Mouse (Mus musculus) spleen, adult 10 weeks (tissue): ENCODE data around the gene Liph. TPM values are rescaled to one million over a fixed set of nuclear protein-coding genes. Genes with fewer than 3 reads are reported as not detected.

ENCODE experiments used
- polyA plus RNA-seq: library from polyadenylated mRNA; stranded (reverse); fragments of 350-450 nt; fragmentation: Illumina TruSeq; extraction: RNeasy Lipid Tissue Mini Kit (QIAGEN cat#74804); gene quantifications from one replicate; pipeline ENCODE4 v1.2.3, GENCODE M21; 2015; ENCODE audit warnings: low replicate concordance; ENCODE audit not compliant: insufficient read depth

Liph gene
- 0.21 TPM for polyA plus RNA-seq

DNA sequence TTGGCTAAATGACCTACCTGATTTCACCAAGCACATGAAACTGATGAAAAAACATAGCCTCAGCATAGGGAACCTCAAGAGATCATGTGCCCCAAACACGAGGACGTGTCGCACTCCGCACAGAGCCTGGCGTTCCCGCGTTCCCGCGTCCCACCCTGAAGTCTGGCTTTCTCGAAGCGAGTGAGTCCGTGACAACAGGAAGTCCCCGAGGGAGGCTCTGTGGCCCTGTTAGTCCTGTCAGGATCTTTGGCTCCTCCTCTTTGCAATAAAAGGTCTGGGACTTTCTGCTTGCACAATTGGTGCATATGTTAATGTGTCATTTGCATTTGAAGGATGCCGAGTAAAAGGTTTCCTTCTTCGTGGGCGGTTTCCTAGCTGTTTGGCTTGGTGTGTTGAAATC is at the start of gene Liph:
TSS of gene Liph (minus strand) at position 360 of the 400 bp plus-strand sequence.

DNA sequence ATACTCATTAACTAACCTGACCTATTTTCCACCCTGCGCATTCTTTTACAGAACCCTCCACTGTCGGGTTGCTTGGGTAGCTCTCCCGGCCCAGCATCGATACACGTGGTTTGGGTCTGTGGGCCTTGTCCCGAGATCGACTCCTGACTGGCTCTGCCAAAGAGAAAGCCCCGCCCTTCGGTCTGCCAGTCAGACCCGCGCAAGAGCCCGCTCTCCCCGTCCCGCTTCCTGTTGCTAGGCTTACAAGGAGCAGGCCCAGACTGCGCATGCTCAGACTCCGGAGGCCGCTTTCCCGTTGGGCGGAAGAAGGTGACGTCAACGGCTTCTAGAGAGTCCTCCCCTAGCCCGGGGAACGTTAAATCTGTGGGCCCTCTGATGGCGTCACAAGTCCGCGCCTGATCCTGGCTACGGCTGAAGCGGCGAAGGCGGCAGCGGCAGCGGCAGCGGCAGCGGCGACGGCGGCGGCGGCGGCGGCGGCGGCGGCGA is 13.7 kb upstream of the Liph start, which contains the start of gene Senp2:
TSS of gene Senp2 (plus strand) at position 386 of the 486 bp plus-strand sequence.

DNA sequence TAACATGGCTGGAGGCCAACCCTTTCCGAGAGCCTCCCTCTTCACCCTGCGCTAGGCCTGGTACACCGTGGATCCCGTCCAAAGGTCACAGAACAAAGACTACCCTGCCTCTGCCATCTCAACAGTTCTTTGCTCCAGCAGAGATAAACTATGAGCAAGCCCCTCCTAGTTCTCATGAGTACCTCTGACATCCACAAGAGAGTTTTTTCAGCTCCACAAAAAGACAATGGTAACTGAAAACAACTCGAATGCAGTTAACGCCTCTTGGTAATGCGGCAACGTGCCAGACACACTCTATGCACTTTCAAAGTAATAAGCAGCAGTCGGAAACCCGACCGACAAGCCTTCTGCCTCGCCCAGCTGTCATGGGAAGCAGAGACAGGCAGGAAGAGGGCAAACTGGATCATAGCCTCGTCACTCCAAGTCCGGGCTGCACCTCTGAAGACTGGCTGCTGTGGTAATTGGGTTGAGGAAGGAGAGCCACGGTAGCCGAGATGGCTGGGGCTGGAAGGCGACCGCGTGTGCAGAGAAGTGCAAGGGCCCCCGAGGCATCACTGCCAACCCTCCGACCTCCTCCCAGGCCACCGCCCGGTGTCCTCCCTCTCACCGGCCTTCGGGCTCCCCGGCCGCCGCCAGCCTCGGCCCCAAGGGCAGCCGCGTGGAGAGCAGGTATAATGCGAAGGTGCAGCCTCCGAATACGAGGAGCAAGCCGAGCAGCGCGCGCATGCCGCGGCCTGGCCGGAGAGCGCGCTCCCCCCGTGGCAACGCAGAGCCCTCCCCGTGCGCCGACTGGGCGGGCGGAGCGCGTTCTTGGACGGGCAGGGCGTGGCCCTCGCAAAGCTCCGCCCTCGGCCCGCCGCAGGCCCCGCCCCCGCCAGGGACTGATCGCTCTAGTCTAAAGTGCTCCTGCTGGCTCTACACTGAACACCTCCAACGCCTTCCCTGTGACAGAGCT is 48.4 kb downstream of the Liph start, which contains the start of gene Tmem41a:
TSS of gene Tmem41a (minus strand) at position 792 of the 955 bp plus-strand sequence.

Other genes with a start within 250 kb of the Liph start
- gene Ehhadh, start 207.9 kb downstream of the Liph start, polyA plus RNA-seq = 6.4 TPM
- 0.35 TPM for gene Map3k13, start 201.3 kb downstream of the Liph start, polyA plus RNA-seq
- gene Tmem41a, start 48.1 kb downstream of the Liph start, polyA plus RNA-seq = 5.1 TPM
- 94.0 TPM for gene Senp2, start 13.8 kb upstream of the Liph start, polyA plus RNA-seq
- gene Igf2bp2, start 167.6 kb upstream of the Liph start, polyA plus RNA-seq = 1.3 TPM